Mouse (Mus musculus) forelimb bud, embryonic 11.5 days (tissue): ENCODE measurements around the gene Dclre1a.

Source experiments
- DNase-seq: peaks from one replicate; pipeline ENCODE4 v3.0.0-alpha.2; 2012; ENCODE audit warnings: low read depth, low spot score

Gene Dclre1a

DNA sequence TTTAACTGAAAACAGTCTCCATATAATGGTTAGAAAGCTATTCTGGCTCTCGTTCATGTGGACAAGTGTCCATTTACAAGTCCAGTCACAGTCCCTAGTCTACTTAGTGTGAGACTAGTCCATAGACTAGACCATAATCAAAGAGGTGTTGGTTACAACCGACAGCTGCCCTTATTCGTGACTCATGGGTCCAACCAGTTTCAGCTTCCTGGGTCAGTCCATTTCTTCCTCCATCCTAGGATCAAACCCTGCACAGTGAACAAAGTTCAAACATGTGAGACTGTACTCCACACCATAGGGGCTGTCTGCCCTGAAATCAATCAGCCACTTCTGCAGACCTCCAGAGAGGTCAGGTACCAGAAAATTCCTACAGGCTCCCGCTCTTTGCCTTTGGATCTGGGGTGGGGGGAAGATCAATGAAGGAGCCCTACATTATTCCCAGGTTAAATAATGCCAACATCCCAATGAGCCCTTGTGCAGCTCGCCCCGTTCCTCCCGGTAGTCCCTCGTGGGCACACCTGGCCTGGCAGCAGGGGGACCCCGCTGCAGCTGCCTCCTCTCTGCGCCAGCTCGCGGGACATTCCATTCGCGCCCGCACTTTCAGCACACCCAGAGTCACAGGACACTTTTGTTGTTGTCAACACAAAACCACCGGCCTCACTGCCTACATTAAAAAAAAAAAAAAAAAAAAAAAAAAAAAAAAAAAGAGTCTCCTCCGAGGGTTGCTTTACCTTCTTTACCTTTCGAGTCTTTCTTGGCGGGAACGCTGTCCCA lies at the start of gene Dclre1a:
TSS of gene Dclre1a (minus strand) at position 767 of the 774 bp plus-strand sequence.
- DNase-seq, result peak; percentile 59

DNA sequence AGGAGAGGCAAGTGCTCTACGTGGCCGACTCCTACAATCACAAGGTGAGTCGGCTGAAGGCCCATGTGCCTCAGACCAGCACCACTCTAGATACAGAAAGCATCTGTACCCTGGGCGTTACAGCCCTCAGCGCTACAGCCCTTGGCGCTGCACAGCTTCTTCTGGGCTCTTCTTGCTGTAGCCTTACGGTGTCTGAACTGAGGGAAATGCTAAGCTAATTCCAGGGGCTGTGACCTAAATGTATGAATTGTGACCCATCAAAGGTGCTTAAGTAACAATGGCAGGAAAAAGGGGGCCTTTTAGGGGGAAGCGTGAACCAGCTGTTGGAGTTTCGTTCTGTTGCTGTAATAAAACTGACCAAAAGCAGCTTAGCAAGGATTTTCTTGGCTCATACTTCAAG lies 44.5 kb upstream of the Dclre1a start:
- no peak for DNase-seq

DNA sequence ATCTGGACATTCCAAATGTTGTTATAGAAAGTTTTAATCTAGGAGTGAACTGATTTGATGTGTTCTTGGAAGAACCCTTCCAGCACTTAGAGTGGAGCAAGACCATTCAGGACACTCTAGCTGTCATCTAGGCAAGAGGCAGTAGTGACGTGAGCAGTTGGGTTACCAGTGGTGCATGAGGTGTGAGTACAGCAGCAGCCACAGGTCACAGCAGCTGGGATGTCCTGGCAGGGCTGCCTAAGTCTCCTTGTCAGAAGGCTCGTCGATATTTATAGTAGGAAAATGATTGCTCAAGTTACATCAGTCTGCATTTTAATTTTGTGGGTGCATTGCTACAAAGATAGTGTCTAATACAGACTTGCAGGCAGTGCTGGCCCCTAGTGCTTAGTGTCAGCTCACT lies 42.2 kb upstream of the Dclre1a start:
- no peak for DNase-seq

DNA sequence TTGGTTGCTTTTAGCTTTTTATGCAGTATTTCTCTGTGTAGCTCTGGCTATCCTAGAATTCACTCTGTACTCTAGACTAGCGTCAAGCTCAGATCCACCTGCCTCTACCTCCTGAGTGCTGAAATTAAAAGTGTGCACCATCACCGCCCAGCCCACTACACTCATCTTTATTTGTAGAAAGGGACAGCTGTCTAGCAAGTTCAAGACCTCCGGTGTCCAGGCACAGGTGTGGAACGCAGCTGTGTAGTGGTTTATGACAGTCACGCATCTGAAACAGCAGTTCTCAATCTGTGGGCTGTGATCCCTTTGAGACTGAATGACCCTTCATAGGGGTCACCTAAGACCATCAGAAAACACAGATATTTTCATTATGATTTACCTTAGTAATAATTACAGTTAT lies 41.4 kb upstream of the Dclre1a start:
- no peak for DNase-seq

DNA sequence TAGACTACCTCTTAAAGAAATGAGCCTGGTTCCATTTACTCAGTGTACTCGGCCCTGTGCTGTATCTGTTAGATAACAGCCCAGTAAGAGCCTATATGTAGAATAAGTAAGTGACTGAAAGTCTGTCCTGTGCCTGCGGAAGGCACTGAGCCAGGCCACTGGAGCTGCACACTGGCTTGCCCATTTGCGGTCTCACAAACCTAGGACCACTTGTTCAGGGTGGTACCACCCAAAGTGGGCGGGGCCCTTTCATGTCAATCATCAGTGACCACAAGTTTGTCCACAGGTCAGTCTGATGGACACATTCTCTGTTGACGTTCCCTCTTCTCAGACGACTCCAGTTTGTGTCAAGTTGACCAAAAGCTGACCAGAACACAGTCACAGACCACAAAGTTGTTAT lies 41.0 kb upstream of the Dclre1a start:
- DNase-seq, result no peak

DNA sequence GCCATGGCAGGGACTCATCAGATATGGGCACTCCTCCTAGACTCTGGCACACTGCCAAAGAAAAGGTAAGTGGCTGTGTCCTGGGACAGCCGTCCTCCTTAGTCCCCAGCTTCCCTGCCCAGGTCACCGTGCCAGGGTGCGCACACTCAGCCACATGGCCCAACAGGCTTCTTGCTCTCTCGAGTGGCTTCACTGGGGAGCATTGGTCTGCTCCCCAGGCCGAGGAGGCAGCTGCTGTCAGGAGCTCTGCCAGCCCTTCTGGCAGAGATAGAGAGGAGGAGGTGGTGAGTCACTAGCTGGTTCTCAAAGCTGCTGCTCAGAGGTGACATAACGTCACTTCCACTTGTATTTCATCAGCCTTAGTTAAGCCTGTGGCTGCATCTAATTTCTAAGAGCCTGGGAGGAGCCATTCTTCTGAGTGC lies 40.2 kb upstream of the Dclre1a start:
- no peak for DNase-seq

DNA sequence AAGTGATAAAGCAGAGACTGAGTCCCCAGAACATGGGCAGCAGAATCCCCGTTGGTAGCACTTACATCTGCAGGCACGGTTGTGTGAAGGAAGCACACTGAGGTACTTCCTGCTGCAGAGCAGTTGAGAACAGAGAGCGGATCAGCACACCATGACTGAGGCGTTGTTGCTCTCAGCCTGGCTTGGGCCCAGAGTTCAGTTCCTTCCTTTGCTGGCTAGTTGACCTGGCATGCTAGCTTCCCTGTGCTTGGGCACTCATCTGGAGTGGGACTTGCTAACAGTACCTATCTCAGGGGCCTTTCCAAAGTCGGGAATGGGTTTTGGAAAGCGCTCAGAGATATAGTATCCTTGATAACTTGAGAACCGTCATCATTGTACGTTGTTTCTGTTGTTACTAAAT lies 38.3 kb upstream of the Dclre1a start:
- no peak for DNase-seq

DNA sequence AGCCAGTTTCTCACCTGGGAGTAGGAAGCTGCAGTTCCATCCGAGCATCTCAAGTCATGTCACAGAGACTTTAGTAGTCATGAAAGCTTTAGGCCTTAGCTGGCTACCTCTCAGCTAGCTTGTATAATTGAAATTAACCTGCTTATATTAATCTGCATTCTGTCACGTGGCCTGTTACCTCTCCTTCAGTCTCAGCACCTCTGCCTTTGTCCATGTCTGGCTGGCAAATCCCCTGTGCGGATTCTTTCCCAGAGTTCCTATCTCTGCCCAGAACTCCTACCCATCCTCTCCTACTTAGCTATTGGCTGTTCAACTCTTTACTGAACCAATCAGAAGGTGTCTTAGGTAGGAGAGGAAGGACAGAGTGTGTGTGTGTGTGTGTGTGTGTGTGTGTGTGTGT lies 36.3 kb upstream of the Dclre1a start:
- no peak for DNase-seq

DNA sequence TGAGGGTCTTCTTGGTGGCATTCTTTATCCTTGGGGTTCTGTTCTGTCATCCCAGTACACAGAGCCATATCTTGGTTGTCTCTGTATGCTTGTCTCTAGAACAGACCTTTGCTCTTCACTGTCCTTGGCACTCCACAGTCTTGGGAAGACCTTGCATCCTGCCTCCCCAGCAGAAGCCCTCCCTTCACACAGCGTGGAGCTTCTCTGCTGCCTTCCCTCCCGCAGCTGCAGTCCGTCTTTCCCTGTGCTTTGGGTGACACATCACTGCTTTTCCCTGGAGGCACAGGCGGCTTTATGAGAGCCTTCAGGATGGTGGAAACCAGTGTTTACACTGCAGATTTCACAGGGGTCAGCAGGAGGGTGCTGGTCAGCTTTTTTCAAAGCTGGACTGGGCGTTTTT lies 35.8 kb upstream of the Dclre1a start:
- DNase-seq, result no peak

DNA sequence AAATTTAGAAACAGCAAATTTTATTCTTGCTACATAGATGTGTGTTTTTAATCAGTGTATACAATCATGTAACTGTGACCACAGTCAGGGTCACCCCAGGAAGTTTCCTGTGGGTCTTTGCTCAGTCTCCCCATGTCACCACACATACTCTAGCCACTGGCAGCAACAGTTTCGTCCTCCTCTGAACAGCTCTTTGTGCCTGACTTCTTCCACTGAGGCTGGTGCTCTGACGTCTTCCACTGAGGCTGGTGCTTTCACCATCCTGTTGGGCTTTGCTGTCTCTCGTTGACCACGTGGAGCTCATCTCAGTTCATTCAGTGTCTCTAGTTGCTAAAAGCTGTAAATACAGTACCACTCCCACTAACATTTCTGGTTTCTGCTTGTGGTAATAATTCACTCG lies 34.0 kb upstream of the Dclre1a start:
- no peak for DNase-seq

DNA sequence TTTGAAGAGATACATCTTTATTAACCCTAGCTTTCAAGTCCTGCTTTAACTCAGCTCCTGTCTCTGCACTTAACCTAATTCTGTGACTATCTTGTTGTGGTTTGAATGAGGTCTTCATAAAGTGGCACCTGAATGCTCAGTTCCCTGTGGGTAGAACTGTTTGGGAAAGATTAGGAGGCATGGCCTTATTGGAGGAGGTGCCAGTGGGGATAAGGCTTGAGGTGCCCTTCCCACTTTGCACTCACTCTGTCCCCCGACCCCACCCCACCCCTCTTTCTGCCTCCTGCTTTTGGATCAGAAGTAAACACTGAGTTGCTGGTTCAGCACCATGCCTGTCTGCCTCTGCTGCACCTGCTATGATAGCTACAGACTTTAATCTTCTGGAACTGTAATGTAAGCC lies 29.8 kb upstream of the Dclre1a start:
- DNase-seq, result no peak

DNA sequence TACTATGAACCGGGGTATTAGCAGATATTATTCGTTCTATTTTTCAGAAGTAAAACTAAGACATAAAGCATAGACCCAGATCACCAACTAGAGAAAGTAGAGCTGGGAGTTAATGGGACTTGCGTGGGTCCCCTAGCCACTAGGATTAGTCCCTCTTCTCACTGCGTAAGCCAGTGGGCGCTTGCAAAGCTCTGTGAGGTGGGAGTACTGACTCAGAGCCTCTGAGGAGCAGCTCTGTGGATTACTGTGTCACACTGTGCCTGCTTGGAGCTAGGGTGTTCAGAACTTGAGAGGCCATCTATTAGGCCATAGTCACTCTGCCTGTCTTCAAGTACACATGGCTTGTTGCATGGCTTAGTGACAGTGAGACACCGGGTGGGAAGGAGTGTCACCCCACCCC lies 25.2 kb upstream of the Dclre1a start:
- no peak for DNase-seq

DNA sequence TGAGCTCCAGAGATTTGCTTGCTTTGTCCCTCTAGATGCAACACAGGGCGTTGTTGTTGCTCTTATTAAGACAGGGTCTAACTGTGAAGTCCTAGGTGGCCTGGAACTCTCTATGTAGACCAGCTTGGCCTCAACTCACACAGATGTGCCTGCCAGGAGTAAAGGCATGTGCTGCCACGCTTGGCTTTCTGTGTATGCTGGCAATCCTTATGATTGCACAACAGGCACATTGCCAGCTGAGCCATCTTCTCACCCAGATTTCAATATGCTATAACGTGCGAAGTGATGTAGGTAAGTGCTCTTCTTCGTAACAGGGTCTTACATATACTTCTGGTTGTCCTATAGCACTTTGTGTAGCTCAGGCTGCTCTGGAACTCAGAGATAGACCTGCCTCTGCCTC lies 23.9 kb upstream of the Dclre1a start:
- no peak for DNase-seq

DNA sequence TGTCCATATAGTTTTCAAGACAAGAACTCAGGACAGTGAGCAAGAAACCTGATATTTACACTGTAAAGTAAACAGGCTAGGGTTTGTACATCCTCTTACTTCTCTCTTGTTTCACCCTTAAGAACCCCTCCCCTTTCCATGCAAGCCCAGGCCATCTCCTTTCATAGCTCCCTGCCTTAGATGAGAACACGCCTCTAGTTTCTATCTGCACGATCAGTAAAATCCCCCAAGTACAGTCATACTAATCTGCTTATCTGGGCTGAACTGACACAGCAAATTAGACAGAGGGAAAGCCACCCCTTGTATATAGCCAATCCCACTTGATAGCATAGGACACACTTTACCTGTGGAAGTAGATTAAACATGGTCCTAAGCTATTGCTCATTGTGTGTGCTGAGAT lies 23.2 kb upstream of the Dclre1a start:
- DNase-seq, result no peak

DNA sequence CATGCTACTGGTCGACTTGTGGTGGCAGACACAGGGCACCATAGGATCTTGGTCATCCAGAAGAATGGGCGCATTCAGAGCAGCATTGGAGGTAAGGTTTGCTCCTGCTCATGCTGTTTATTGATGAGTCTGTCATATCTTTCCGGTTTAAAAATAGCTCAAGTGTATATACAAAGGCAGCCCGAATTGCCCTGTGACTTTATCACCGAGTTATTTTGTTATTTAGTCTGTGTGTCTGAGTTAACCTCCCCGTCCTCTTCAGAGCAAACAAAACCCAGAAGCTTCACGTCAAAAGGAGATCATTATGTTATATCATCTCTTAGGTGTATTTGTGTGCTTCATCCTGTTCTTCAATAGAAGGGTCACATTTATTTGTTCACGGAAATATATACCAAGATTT lies 22.8 kb upstream of the Dclre1a start:
- no peak for DNase-seq

DNA sequence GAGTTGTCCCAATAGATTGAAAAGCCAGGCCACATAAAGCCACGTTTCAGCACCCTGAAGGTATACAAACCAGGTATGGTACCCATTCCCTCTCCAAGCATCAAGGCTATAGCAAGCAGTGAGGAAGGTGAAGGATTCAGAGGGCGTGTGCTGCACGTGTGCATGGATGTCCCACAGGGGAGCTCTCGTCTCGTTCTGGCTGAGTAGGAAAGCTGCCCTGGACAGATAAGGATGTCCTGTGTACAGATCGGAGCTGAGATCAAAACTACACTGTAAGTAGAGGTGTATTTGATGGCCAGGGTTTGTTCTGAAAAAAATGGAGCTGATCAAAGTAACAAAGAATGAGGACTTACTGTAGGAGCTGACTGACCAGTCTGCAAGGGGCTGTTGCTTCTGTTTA lies 18.9 kb upstream of the Dclre1a start:
- no peak for DNase-seq

DNA sequence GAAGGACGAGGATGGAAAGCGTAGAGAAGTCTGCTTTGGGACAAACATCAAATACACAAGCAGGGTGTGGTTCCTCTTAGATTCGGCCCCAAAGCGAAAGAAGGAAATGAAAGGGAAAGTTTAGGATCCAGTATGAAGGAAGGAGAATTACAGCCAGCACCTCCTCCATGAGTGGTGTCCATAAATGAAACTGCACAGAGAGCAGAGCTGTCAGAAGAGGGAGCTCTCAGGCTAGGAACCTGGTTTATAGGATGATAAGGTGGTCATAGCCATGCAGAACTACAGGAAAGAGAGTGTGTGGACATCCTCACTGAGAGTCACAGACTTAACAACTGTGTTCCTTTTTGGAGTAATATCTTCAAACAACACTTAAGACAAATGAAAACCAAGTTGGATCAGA lies 18.0 kb upstream of the Dclre1a start:
- no peak for DNase-seq

DNA sequence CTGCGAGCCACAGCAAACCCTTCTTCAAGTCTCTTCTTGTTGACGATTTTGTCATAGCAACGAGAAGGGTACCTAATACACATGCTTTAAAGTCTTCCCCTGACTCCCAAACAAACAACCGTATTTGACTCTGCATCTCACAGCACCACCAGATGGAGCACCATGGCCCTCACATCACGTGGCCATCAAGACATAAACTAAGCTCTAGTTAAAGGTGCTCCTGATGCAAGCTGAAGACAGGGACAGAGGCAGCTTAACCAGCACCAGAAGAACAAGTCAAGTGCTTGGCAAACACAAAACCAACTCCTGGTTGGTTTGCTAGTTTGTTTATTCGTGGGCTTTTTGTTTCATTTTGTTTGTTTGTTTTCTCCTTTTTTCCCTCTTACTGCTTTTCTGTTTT lies 17.3 kb upstream of the Dclre1a start:
- DNase-seq, result peak; percentile 4

DNA sequence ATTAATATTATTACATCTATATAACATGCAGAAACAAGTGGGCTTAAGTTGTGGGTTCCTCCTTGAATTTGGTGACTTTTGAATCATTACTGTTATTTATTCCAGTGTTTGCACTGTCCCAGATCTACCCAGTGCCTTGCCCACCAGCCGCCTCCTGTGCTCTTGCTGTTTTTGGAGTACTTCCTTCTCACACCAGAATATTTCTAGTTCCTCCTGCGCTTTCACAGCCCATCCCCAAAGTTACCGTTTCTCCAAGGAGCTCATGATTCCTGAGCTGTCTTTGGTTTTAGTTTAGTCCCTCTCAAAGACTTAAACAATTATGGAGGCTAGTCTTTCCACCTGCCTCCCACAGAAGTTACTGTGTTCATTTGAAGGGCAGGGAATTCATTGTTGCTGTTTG lies 15.4 kb upstream of the Dclre1a start:
- DNase-seq, result no peak

DNA sequence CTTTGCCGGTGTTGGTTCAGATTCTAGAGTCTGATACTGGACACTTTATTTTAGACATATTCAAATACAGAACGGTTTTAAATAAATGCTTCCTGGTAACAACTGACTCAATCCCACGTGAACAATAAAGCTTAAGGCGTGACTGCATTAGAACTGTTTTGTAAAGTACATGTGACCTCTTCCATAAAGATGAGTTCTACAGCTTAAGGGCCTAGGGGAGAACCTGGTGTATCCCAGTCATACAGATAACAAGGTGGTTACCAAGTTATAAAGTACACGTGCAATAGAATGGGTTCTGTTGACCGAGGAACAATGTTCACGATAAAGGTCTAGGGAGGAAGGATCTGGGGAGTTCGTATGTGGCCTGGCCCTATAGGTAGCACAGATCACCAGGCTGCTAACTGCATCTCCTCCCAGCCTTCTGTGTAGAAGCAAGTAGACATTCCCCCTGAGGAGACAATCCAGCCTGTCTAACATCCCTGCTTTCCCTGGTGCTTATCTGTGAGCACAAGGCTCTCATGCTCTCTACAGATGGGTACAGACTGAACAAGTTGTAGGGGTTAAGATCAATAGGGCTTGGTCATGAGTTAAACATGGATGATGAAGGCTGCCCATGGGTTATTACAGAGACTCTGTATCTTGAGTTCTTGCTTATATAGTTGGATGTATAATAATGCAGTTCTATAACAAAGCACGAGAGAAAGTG lies 14.6 kb upstream of the Dclre1a start:
- no peak for DNase-seq

DNA sequence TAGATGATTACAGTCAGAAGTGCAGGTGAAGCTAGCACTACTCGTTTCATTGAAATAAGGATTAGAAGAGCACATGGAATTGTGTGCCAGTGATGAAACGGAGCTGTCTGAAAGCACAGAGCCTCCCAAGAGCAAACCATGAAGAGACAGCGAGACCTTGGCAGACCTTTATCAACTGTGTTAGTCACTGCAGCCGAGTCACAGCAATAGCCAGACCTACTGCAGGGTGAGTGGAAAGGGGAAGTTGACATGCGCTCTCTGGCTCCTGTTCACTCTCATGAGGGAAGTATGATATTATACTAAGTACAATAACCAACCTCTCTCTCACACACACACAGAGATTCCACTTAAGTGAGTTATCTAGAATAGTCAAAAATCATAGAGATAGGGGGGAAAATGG lies 8.0 kb upstream of the Dclre1a start:
- no peak for DNase-seq

DNA sequence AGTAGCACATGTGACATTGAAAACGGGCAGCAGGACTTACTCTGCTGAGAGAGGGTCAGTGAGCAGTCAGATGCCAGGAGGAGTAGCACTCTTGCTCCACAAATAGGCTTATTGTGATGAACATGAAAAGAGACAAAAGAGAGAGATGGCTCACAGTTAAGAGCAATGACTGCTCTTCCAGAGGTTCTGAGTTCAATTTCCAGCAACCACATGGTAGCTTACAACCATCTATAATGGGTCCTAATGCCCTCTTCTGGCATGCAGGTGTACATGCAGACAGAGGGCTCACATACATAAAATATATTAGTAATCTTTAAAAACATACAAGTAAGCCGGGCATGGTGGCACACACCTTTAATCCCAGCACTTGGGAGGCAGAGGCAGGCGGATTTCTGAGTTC lies 5.2 kb upstream of the Dclre1a start:
- DNase-seq, result no peak

DNA sequence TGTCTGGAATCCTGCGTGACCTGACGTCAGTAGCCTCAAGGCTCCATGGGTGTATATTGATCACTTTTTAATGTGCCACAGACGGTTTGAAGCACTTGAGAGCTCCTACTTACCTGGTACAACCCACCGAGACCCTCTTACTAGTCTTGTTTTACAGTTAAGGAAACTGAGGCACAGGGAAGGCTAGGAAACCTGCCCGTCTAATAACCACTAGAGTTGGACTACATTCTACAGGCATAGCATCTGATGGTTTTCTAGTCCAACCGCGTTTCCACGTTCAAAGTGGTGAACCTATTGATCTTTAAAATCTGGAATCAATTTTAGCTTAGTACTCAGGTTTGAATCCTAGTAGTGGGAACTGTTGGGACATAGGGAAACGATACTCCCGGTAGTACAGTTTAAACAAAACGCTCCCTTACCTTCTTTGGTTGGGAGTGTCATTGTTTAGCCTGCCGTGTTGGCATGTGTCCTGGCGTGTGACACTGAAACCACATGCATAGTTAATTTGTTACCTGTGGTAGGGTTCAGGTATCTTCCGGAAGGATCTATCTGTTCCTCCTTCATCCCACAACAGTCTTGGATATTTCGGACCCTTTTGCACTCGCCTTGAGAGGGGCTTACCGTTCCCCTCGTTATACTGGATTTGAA lies 1.1 kb upstream of the Dclre1a start:
- DNase-seq, result peak; percentile 23
